Mouse (Mus musculus): ENCODE data around the gene Cdx4.
A peak's percentile ranks its signal among the peaks of the same experiment; 100 is the strongest.

Cdx4 gene

DNA sequence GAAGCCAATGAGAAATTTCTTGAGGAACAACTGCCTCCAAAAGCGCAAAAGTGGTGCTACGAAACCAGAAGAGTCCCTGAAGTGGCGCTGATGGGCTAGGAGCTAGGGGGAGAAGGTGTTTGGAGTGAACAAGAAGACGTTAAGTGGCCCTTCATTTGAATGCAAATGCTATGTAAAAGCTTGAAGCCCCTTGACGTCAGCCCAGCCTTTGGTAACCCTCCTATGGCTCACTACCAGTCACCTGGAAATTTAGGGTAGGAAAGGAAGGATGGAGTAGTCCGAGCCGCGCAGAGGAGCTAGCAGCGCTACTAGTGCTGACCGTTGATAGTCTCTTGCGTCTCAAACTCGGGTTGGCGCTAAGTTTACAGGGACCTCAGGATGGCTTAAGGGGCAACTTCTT is at the start of gene Cdx4:
Gene Cdx4, plus strand, starts transcription at position 253 of the 400 bp plus-strand sequence.
- DNase-seq, result no peak

DNA sequence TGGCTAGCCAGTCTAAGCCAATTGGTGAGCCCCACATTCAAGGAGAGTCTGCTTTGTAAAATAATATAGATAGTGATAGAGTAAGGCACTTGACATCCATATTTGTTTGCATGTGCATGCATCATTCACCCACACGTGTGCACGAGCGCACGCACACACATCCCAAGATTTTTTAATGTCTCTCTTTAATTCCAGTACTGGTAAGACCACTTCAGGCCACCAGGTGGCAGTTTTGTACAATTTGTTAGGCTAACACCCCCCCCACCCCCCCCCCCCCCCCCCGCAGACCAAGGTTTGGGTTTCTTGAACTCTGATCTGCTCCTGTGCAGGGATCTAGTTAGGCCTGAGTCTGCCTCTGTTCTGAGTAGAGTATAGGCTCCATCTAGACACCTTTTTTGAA is 46.9 kb upstream of the Cdx4 start:
- DNase-seq, result peak; percentile 12

DNA sequence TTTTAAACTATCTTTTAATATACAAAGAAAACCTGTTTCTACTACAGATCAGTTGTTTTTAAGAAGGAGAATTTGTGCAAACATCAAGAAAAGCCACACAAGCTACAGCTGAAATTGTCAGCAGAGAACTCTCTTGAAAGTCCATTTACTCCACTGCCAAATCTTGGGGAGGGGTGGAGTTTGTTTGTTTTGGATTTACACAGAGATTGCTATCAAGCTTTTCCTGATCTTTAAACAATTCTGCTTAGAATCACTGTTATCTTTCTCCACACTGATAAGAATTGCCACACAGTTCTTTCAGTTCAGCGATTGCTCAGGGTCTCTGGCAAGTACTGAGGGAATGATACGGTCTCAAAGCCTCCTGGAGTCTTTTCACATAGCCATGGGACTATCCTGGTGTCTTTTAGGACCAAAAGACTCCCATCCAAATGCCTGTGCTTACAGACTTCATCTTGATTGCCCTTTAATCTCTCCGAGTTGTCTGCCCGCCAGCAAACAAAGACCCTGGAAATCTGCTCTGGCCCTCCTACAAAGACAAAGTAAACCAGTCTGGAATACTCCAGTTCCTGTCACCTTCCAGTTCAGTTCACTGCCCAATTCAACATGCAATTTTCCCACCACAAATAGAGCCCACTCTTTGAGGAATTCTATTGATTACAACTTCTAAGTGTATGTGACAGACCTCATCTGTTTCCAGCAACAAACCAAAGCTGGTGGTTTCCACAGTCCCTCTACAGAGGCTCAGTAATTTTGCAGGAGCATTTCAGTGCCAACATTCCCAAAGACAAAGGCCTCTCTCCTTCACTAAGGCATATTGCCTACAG is 34.1 kb upstream of the Cdx4 start:
- DNase-seq, result no peak

DNA sequence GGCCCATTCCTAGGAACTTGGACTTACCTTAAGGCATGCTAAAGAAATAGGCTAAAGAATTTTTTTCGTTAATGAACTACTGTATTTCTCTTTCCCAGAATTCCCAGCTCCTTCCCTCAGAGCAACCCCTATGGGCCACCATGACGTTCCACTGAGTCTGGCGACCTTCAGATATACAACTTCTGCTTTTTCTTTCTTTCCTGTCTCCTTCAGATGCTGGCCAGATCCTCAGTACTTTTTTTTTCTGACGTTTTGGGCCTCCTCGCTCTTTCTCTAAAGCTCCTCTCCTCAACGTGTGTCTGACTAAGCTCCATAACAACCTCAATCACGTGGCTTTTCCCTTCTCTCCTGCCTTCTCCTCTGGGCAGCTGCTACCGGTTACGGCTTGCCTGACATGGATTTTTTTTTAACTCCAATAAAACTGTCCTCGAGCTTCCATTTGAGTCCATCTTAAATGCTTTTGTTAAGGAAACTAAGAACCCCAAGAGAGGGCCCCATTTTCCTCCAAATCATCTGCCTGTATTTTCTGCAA is 33.3 kb upstream of the Cdx4 start:
- no peak for DNase-seq

DNA sequence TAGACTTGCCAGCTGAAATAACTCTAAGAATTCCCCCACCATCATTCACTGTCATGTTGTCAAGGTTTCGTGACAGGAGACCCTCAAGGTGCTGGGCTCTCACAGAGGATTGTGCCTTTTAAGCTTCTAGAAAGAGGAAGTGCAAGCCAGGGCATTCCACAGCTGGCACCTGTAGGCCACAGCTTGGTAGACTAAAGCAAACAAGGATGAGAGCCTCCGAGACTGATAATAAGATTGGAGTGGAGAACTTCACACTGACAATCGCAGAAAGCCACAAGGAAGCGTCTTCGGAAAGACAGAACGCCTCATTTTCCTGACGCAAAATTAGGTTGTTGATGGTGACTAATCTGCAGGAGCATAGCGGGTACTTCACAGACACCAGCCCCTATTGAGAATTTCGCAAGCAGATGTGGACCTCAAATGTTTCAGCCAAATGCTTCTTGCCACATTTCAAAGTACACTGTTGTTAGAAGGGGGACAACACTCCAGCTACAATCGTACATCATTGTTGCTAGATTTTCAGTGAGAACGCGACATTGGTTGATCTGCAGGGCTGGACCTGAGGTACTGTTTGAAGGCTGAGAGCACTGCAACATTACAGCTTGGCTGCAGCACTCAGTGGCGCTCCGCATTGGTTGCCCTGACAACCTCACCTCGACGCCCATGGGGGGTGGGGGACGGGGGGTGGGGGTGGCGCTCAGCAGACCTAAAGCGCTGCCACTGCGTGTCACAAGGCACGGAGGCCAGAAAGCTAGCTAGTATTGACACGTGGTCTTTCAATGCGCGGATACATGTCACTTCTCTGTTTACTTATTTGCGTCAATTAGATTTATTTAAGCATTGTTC is 32.5 kb upstream of the Cdx4 start:
- peak; percentile 14 for DNase-seq

- no peak for DNase-seq
These were observed 22.3 kb upstream of the Cdx4 start for GRCm38 (mm10) chrX:103298937-103299336.

- DNase-seq, result no peak
These were observed 12.9 kb upstream of the Cdx4 start for GRCm38 (mm10) chrX:103308262-103308661.

DNA sequence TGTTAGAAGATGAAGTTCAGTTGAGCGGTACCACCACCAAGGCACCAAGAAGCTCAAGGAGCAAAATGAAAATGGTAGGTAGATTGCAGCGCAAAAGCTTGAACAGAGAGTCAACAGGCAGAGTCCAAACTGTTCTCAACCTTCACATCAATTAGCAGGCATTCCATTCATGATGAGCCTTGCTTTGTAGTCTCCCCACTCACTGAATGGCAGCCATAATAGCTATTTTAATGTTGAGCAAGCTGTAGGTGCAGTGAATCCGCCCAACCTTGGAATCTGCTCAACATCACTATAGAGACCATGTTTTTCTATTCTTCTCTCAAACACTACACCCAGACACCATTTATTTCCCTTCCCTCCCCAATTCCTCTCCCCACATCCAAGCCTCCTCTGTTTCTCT is 9.5 kb upstream of the Cdx4 start:
- no peak for DNase-seq

GRCm38 (mm10) chrX:103314146-103314545 is 7.1 kb upstream of the Cdx4 start:
- no peak for DNase-seq

- no peak for DNase-seq
These were observed 4.7 kb downstream of the Cdx4 start for GRCm38 (mm10) chrX:103325900-103326299.

DNA sequence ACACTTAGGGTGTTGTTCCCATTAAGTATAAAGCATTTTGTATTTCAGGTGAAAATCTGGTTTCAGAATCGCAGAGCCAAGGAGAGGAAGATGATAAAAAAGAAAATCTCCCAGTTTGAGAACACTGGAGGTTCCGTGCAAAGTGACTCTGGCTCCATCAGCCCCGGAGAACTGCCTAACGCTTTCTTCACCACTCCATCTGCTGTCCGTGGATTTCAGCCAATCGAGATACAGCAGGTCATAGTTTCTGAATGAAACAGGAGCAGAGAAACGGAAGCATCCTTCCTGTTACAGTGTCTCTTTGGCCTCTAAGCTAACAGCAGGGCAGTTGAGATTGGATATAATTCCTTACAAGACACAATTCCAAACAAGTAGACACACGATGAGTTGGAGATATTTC is 8.2 kb downstream of the Cdx4 start:
- DNase-seq, result no peak

GRCm38 (mm10) chrX:103331125-103331858 is 10.1 kb downstream of the Cdx4 start:
- DNase-seq, result no peak

DNA sequence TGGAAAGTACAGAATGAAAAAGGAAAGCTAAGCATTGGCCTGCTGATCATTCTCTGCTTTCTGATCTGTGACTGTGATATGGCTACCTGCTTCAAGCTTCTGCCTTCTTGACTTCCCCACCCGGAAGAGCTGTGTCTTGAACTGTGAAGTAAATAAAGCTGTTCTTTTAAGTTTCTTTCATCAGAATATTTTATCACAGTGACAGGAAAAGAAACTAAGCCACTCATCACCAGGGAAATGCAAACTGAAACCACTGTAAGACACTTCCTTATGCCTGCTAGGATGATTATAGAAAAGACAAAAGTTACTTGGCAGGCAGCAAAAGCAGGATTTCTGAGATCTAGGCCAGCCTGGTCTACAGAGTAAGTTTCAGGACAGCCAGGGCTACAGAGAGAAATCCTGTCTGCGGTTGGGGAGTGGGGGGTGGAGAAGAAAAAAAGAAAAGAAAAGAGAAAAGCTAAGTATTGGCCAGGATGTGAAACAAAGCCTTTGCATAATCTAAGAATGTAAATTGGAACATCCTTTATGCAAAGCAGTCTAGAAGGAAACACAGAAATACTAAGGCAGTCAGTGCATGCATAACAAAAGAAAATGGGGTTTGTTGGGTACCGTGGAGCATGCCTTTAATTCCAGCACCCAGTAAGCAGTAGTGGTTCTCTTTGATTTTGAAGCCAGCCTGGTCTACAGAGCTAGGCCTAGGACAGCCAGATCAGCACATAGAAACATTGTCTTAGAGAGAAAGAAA is 20.3 kb downstream of the Cdx4 start:
- DNase-seq, result no peak

GRCm38 (mm10) chrX:103355784-103356183 is 34.6 kb downstream of the Cdx4 start:
- DNase-seq, result no peak

GRCm38 (mm10) chrX:103356287-103356686 is 35.1 kb downstream of the Cdx4 start, which contains the start of gene Chic1:
TSS of gene Chic1 (plus strand) at chrX:103356476.
- DNase-seq, result peak; percentile 82

- DNase-seq, result peak; percentile 25
These were observed 35.6 kb downstream of the Cdx4 start for GRCm38 (mm10) chrX:103356761-103357236.

DNA sequence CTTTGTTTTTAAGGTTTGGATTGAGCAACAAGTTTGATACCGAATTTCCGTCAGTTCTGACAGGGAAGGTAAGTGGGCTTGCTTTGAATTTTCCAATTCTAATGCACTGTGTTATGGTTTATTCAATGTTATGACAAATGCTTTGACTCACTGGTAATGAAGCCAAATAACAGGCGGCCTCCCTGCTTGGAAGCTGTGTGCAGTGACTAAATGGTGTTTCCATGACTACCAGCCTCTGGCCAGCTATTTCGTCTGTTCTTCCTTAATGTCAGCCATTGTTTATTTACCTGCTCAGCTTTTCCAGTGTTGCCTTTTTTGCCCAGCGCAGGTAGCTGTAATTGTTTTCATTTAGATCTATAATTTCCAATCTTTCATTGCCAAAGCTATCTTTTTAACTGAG is 45.0 kb downstream of the Cdx4 start:
- DNase-seq, result no peak

GRCm38 (mm10) chrX:103368650-103369049 is 47.5 kb downstream of the Cdx4 start:
- no peak for DNase-seq

GRCm38 (mm10) chrX:103371221-103371620 is 50.0 kb downstream of the Cdx4 start:
- no peak for DNase-seq

DNA sequence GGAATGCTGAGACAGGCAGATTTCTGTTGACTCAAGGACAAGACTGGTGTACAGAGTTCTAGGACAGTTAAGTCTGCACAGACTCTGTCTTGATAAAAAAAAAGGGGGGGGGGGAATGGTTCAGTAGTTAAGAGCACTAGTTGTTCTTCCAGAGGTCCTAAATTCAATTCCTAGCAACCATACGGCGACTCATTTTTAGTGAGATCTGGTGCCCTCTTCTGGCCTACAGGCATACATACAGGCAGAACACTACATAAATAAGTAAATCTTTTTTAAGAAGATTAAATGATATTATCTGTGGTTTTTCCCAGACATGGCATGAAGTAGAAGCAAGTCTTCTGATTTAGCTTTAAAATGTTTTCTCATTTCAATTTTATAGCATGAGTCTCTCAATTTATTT is 50.4 kb downstream of the Cdx4 start:
- DNase-seq, result no peak

GRCm38 (mm10) chrX:103374250-103374649 is 53.1 kb downstream of the Cdx4 start:
- DNase-seq, result peak; percentile 11

Measured in right cerebral cortex, postnatal 4 days (tissue).